Mouse (Mus musculus) CD8-positive naive resting alpha-beta T cell, adult 57 days (primary cell): ENCODE data around the gene Bcdin3d. TPM values are rescaled to one million over a fixed set of nuclear protein-coding genes. Genes with fewer than 3 reads are reported as not detected.

ENCODE experiments used
- total RNA-seq: library from RNA; stranded (reverse); gene quantifications from one replicate; pipeline ENCODE4 v1.2.4, GENCODE M21; 2023

Bcdin3d gene
- 6.3 TPM for total RNA-seq

DNA sequence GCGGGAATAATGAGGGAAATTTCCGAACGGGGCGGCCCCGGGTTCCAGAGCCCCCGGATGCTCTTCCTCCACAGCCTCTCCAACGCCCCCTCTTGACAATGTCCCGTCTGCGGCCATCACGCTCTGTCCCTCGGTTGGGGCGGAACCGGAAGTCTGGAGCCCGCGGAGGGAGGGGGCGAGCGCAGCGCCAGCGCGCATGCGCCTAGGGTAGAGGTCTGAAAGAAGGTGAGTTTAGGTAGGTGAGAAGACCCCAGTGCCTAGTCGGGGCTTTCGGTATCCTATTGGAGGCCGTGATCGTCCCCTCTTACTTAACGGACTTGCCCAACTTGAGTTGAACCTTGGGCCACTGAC lies at the start of gene Bcdin3d:
TSS of gene Bcdin3d (minus strand) at position 155 of the 351 bp plus-strand sequence.

GRCm38 (mm10) chr15:99457606-99458401 lies 16.7 kb downstream of the Bcdin3d start, which contains the start of gene Nckap5l:
Gene Nckap5l, minus strand, starts transcription at chr15:99457748.

Other genes starting within 250 kb of the Bcdin3d start
- gene Kcnh3, start 249.9 kb downstream of the Bcdin3d start, total RNA-seq = 4.8 TPM
- gene Mcrs1, start 222.8 kb downstream of the Bcdin3d start, total RNA-seq = 111 TPM
- gene Prpf40b, start 179.6 kb downstream of the Bcdin3d start, total RNA-seq = 15.1 TPM
- not detected for gene Fam186b, start 178.8 kb downstream of the Bcdin3d start, total RNA-seq
- 39.3 TPM for gene Fmnl3, start 104.2 kb downstream of the Bcdin3d start, total RNA-seq
- gene Tmbim6, start 81.8 kb downstream of the Bcdin3d start, total RNA-seq = 359 TPM
- 46.4 TPM for gene Nckap5l, start 17.0 kb downstream of the Bcdin3d start, total RNA-seq
- not detected for gene Faim2, start 53.4 kb upstream of the Bcdin3d start, total RNA-seq
- not detected for gene Aqp2, start 104.3 kb upstream of the Bcdin3d start, total RNA-seq
- not detected for gene Aqp5, start 116.1 kb upstream of the Bcdin3d start, total RNA-seq
- not detected for gene Aqp6, start 126.7 kb upstream of the Bcdin3d start, total RNA-seq
- gene Racgap1, start 176.9 kb upstream of the Bcdin3d start, total RNA-seq = 64.1 TPM
- 0.31 TPM for gene Asic1, start 195.6 kb upstream of the Bcdin3d start, total RNA-seq
- gene Smarcd1, start 227.4 kb upstream of the Bcdin3d start, total RNA-seq = 45.3 TPM
- 4.8 TPM for gene Gm17349, start 230.8 kb upstream of the Bcdin3d start, total RNA-seq
- 0.52 TPM for gene Gpd1, start 242.8 kb upstream of the Bcdin3d start, total RNA-seq